Mouse (Mus musculus): ENCODE results near the gene Ctdspl. TPM values are rescaled to one million over a fixed set of nuclear protein-coding genes. Genes with fewer than 3 reads are reported as not detected.

The Ctdspl gene
- polyA plus RNA-seq, 1 experiment from 2014 or later = 2.4 TPM

DNA sequence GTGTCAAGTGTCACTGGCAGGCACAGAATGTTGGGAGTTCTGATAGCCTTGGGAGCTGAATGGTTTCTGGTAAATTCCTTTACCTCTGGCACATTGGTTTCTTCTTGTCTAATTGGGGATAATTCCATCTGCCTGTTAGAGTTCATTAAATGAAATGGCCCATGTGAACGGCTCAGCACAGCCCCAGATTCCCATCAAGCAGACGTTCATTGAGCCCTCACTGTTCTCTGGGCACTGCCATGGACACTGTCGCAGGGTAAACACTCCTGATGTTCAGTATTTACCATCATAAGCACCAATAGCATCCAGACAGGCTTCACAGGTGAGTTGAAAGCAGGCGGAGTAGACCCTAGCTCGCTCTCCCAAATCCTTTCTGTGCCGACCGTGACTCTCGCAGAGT is 107.8 kb downstream of the Ctdspl start:
- Histone ChIP-seq H3K4me1 (ENCODE audit: insufficient read depth) (no peaks in the 10 kb centered on the region), H3K27ac (ENCODE audit: low read depth) (no peak overlapping the region), H3K4me2 (ENCODE audit: low read depth, low read length) (no peak overlapping the region), H3K4me3 (ENCODE audit: low read depth, low read length) (no peak overlapping the region), H3K36me3 (replicated peaks; ENCODE audit: insufficient read depth, low read length) (peaks cover 26% of the 10 kb centered on the region), H3K27me3 (ENCODE audit: insufficient read depth, low read length) (no peaks in the 10 kb centered on the region), H3K9ac (replicated peaks) (no peak overlapping the region), H3K9me3 (ENCODE audit: low read length) (no peaks in the 10 kb centered on the region)
- TF ChIP-seq EP300 (IDR thresholded peaks at IDR 0.05; ENCODE audit: low read depth) = no peak
- no peak for TF ChIP-seq CTCF (IDR thresholded peaks at IDR 0.05; ENCODE audit: low read depth)
- WGBS (ENCODE audit: insufficient replicate concordance) = 85% methylated on average over 8 of the region's 8 CpGs
- DNase-seq (no peak), ATAC-seq (no peak)

DNA sequence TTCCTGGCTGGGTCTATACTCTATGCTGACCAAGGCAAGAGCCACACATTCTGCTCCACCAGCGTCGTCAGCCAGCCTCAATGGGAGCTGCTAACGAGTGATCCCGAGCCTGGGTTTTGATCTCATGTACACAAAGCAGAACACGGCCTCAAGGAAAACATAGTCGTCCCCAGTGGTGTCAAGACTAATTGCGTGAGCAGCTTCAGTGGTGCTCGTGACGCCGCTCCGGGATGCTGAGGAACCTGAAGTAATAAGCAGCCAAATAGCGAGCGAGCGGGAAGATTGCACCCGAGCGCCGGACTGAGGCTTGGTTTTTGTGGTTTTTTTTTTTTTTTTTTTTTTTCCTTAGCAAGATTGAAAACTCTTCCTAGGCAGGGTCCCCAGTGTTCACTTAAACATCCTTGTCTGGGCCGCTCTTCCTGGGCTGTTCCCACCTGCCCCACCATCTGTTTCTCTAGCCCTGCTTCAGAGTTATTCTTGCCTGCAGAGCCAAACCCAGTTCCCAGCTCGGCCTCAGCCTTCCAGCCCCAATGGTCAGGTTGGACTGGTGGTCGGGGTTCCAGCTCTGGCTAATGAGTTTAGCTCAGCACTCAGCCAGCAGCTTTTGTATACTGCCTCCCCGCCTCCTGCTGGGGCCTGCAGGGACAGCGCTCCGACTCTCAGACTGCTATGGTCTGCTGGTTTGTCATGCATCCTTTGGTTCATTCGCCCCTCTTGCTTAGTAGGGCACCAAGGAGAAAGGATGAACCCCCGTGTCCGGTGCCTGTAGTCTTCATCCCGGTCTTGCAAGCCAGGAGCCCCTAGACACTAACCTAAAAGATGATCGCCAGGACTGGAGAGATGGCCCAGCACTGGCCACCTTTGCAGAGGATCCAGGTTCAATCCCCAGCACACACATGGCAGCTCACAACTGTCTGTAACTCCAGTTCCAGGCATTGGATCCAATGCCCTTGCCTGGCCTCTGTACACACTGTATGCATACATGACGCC is 108.7 kb downstream of the Ctdspl start:
- no peak overlapping the region for H3K4me2 ChIP-seq (ENCODE audit: low read depth, low read length)
- 82% methylated on average over 29 of the region's 29 CpGs for WGBS (ENCODE audit: insufficient replicate concordance)

DNA sequence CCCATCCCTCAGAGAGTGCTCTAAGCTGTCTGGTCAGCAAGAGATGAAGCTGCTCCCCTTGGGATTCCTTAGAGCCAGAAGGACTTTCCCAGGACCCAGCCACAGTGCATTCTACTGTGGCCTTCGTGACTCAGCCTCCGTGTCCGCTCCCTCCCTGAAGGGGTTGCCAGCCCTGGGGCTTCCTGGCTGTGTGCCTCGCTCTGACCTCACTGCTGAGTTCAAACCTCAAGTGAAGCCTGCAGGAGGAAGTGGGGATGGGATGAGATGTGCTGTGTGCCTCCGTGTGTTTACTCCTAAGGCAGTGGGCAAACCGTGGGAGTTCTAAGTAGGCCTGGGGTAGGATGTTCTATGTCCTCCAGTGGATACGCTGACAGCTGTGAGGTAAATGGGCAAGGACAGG is 109.6 kb downstream of the Ctdspl start:
- no peak overlapping the region for H3K4me3 ChIP-seq (ENCODE audit: low read depth, low read length)
- H3K9me3 ChIP-seq (ENCODE audit: low read length) = no peaks in the 10 kb centered on the region
- peaks cover 20% of the 10 kb centered on the region for H3K36me3 ChIP-seq (replicated peaks; ENCODE audit: insufficient read depth, low read length)
- no peak overlapping the region for H3K9ac ChIP-seq (replicated peaks)
- DNase-seq (peak; percentile 32), ATAC-seq (no peak)
- 59% methylated on average over 7 of the region's 7 CpGs for WGBS (ENCODE audit: insufficient replicate concordance)
- H3K4me1 ChIP-seq (ENCODE audit: insufficient read depth) = no peaks in the 10 kb centered on the region
- H3K27ac ChIP-seq (ENCODE audit: low read depth) = no peak overlapping the region
- H3K4me2 ChIP-seq (ENCODE audit: low read depth, low read length) = no peak overlapping the region
- TF ChIP-seq CTCF (IDR thresholded peaks at IDR 0.05; ENCODE audit: low read depth) (no peak), EP300 (IDR thresholded peaks at IDR 0.05; ENCODE audit: low read depth) (no peak)
- no peaks in the 10 kb centered on the region for H3K27me3 ChIP-seq (ENCODE audit: insufficient read depth, low read length)

More for the DNA sequence above, 108.7 kb downstream of the Ctdspl start:
- no peak for TF ChIP-seq CTCF (IDR thresholded peaks at IDR 0.05; ENCODE audit: low read depth)
- TF ChIP-seq EP300 (IDR thresholded peaks at IDR 0.05; ENCODE audit: low read depth) = no peak
- no peaks in the 10 kb centered on the region for H3K4me1 ChIP-seq (ENCODE audit: insufficient read depth)
- H3K36me3 ChIP-seq (replicated peaks; ENCODE audit: insufficient read depth, low read length) = peaks cover 26% of the 10 kb centered on the region
- ATAC-seq (no peak), DNase-seq (no peak)
- H3K9ac ChIP-seq (replicated peaks) = no peak overlapping the region
- H3K27ac ChIP-seq (ENCODE audit: low read depth) = no peak overlapping the region
- no peak overlapping the region for H3K4me3 ChIP-seq (ENCODE audit: low read depth, low read length)
- no peaks in the 10 kb centered on the region for H3K9me3 ChIP-seq (ENCODE audit: low read length)
- H3K27me3 ChIP-seq (ENCODE audit: insufficient read depth, low read length) = no peaks in the 10 kb centered on the region

DNA sequence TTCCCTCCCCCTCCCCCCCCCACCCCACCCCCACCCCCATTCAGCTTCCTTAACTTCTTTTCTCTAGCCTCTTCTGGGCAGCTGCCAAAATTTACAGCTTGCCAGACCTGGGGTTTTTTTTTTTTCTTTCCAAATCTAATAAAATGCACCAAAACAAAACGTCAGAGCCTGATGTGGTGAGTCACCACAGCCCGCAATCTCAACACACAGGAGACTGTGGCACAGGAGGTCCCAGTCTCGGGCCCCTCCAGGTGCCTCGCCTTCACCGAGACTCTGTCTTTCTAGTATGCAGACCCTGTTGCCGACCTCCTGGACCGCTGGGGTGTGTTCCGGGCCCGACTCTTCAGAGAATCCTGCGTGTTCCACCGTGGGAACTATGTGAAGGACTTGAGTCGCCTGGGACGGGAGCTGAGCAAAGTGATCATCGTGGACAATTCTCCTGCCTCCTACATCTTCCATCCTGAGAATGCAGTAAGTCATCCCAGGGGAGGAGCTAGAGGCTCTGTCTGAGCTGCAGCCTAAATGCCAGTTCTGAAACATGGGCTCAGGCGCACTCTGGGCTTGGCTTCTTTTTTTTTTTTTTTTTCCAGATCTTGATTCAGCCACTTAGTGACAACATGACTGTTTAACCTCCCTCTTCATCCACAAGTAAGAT is 111.0 kb downstream of the Ctdspl start:
- no peaks in the 10 kb centered on the region for H3K27me3 ChIP-seq (ENCODE audit: insufficient read depth, low read length)
- ATAC-seq = no peak
- 72% methylated on average over 15 of the region's 15 CpGs for WGBS (ENCODE audit: insufficient replicate concordance)

DNA sequence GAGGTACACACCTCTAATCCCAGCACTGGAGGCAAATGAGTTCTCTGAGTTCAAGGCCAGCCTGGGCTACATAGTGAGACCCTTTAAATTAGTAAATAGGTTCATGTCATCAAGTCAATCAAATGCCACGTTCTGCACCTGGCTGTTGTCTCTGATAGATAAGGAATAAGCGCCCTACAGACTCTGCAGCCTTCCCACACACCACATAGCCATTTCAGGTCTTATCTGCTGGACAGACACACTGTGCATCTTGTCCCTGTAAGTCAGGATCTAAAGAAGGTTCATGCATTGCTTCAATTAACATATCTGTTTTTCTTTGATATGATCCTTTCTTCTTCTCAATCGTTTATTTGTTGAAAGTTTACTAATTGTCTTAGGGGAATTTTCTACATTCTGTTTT is 112.3 kb downstream of the Ctdspl start:
- Histone ChIP-seq H3K36me3 (replicated peaks; ENCODE audit: insufficient read depth, low read length) (peaks cover 15% of the 10 kb centered on the region), H3K9ac (replicated peaks) (no peak overlapping the region), H3K4me2 (ENCODE audit: low read depth, low read length) (no peak overlapping the region), H3K27ac (ENCODE audit: low read depth) (no peak overlapping the region), H3K4me1 (ENCODE audit: insufficient read depth) (no peaks in the 10 kb centered on the region), H3K27me3 (ENCODE audit: insufficient read depth, low read length) (no peaks in the 10 kb centered on the region), H3K4me3 (ENCODE audit: low read depth, low read length) (no peak overlapping the region), H3K9me3 (ENCODE audit: low read length) (no peaks in the 10 kb centered on the region)
- WGBS (ENCODE audit: insufficient replicate concordance) = 55% methylated on average over 3 of the region's 3 CpGs
- DNase-seq = no peak
- ATAC-seq = no peak
- no peak for TF ChIP-seq EP300 (IDR thresholded peaks at IDR 0.05; ENCODE audit: low read depth)
- TF ChIP-seq CTCF (IDR thresholded peaks at IDR 0.05; ENCODE audit: low read depth) = no peak

More for the DNA sequence above, 111.0 kb downstream of the Ctdspl start:
- Histone ChIP-seq H3K9me3 (ENCODE audit: low read length) (no peaks in the 10 kb centered on the region), H3K4me1 (ENCODE audit: insufficient read depth) (no peaks in the 10 kb centered on the region), H3K27ac (ENCODE audit: low read depth) (no peak overlapping the region), H3K36me3 (replicated peaks; ENCODE audit: insufficient read depth, low read length) (peaks cover 16% of the 10 kb centered on the region), H3K9ac (replicated peaks) (no peak overlapping the region), H3K4me3 (ENCODE audit: low read depth, low read length) (no peak overlapping the region), H3K4me2 (ENCODE audit: low read depth, low read length) (no peak overlapping the region)
- TF ChIP-seq CTCF (IDR thresholded peaks at IDR 0.05; ENCODE audit: low read depth) (no peak), EP300 (IDR thresholded peaks at IDR 0.05; ENCODE audit: low read depth) (no peak)
- no peak for DNase-seq

DNA sequence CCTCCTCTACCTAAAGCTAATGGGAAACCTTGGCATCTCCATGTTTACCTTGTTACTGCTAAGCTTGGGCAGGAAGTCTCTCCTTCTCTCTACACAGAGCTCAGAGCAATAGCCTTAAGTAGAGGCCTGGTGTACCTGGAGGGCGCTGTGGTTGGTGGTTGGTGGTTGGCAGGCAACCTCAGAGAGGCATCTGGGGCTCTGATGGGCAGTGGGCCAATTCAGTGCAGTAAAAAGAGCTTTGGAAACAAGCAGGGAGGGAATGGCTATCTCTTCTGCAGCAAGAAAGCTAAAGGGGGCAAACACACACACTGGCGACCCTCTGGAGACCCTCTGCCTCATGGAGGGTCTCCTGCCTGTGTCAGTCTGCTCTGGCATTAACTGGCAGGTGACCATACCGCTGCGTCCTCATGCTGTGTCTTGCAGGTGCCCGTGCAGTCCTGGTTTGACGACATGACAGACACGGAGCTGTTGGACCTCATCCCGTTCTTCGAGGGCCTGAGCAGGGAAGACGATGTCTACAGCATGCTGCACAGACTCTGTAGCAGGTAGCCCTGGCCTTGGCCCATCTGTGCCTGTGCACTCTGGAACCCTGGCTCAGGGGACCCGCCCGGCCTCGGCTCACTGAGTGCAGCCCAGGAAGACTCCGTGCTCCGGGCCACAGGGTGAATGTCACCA is 114.0 kb downstream of the Ctdspl start:
- no peak for TF ChIP-seq EP300 (IDR thresholded peaks at IDR 0.05; ENCODE audit: low read depth)
- TF ChIP-seq CTCF (IDR thresholded peaks at IDR 0.05; ENCODE audit: low read depth) = no peak
- Histone ChIP-seq H3K27me3 (ENCODE audit: insufficient read depth, low read length) (no peaks in the 10 kb centered on the region), H3K4me1 (ENCODE audit: insufficient read depth) (no peaks in the 10 kb centered on the region), H3K27ac (ENCODE audit: low read depth) (no peak overlapping the region), H3K36me3 (replicated peaks; ENCODE audit: insufficient read depth, low read length) (peaks cover 13% of the 10 kb centered on the region), H3K4me2 (ENCODE audit: low read depth, low read length) (no peak overlapping the region), H3K9ac (replicated peaks) (no peak overlapping the region), H3K9me3 (ENCODE audit: low read length) (no peaks in the 10 kb centered on the region), H3K4me3 (ENCODE audit: low read depth, low read length) (no peak overlapping the region)
- 87% methylated on average over 15 of the region's 15 CpGs for WGBS (ENCODE audit: insufficient replicate concordance)
- DNase-seq (no peak), ATAC-seq (no peak)
